Mouse (Mus musculus) bone marrow macrophage, adult 2 months (primary cell): ENCODE data around the gene Arhgef3.

ENCODE experiments used
- CTCF ChIP-seq: IDR thresholded peaks from 2 replicates; pipeline ENCODE4 v1.5.1; 2012; ENCODE audit warnings: low read depth, mild to moderate bottlenecking, low read length, moderate library complexity
- POLR2A ChIP-seq: IDR thresholded peaks from 2 replicates; pipeline ENCODE4 v1.6.1; 2012; ENCODE audit warnings: mild to moderate bottlenecking, low read depth, low read length, borderline replicate concordance

DNA sequence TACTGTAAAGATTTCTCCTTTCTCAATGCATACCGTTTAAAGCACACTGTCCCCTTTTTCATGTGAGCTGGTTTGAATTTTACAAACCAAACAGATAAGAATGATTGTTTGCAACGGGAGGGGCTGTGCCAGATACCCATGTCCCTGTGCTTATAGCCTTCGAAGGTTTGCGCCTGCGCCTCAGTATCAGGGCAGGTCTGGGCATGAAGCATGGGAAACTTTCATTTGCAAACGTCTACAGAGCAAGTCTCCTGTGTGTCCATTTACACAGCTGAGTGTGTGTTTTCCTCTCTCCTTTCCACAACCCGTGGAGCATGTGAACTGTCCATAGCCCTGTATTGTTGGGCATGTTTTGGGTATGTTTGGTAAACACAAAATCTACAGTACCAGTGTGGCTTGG is 281.7 kb downstream of the Arhgef3 start:
- TF ChIP-seq POLR2A = no peak
- no peak for TF ChIP-seq CTCF
